Mouse (Mus musculus) CH12.LX (cell line): ENCODE results near the gene Bmp6. TPM values are rescaled to one million over a fixed set of nuclear protein-coding genes. Genes with fewer than 3 reads are reported as not detected.

Source experiments
- DNase-seq: peaks from one replicate; pipeline ENCODE4 v3.0.0-alpha.2; 2013; ENCODE audit errors: extremely low read depth
- H3K27ac ChIP-seq: 2 replicates; pipeline ENCODE4 v1.5.1; 2012; ENCODE audit warnings: low read depth, mild to moderate bottlenecking, control low read depth, moderate library complexity; ENCODE audit not compliant: insufficient read depth
- H3K27me3 ChIP-seq: replicated peaks from 2 replicates; pipeline ENCODE3; 2012; ENCODE audit warnings: inconsistent platforms
- H3K36me3 ChIP-seq, 2 experiments: replicated peaks in 1 of 2; 2 replicates each; pipeline versions ENCODE3 to v1.6.1; 2012; ENCODE audit warnings: inconsistent platforms in 1 of 2, low read length in 1 of 2, mild to moderate bottlenecking in 1 of 2, mixed read lengths in 1 of 2, moderate library complexity in 1 of 2; ENCODE audit not compliant: control insufficient read depth in 1 of 2, insufficient read depth in 1 of 2
- H3K4me1 ChIP-seq, 2 experiments: 2 replicates each; pipeline ENCODE4 v1.6.1; 2012; ENCODE audit warnings: inconsistent platforms in 1 of 2, moderate library complexity in 1 of 2; ENCODE audit not compliant: insufficient read depth in 2 of 2, control insufficient read depth in 1 of 2
- H3K4me2 ChIP-seq: 2 replicates; pipeline ENCODE4 v1.6.1; 2012; ENCODE audit warnings: low read depth, mild to moderate bottlenecking, control low read depth; ENCODE audit not compliant: poor library complexity, insufficient read depth, severe bottlenecking
- H3K4me3 ChIP-seq, 3 experiments: fragments of 150-350 bp in 1 of 3; sonication (generic) in 1 of 3; replicated peaks in 1 of 3; 2 replicates each; pipeline versions ENCODE3 to v1.5.1; 2011 to 2012; ENCODE audit warnings: low read depth in 2 of 3, low read length in 2 of 3, mild to moderate bottlenecking in 2 of 3, moderate library complexity in 2 of 3, control low read depth in 1 of 3, improper control_type of control experiment in 1 of 3, inconsistent platforms in 1 of 3, mixed read lengths in 1 of 3; ENCODE audit not compliant: poor library complexity in 1 of 3
- H3K79me2 ChIP-seq: replicated peaks from 2 replicates; pipeline ENCODE4 v1.6.1; 2012; ENCODE audit warnings: mild to moderate bottlenecking, moderate library complexity; ENCODE audit not compliant: control insufficient read depth, poor library complexity, insufficient read depth, severe bottlenecking; ENCODE audit errors: extremely low read depth
- H3K9ac ChIP-seq: 2 replicates; pipeline ENCODE4 v1.6.1; 2012; ENCODE audit warnings: low read depth, mild to moderate bottlenecking, control low read depth, moderate library complexity; ENCODE audit not compliant: insufficient read depth
- H3K9me3 ChIP-seq: replicated peaks from 2 replicates; pipeline ENCODE3; 2012; ENCODE audit warnings: low read length, inconsistent platforms, mixed read lengths
- E2F4 ChIP-seq: IDR thresholded peaks from 2 replicates; pipeline ENCODE4 v1.6.1; 2011; ENCODE audit warnings: low read depth, low read length, improper control_type of control experiment; ENCODE audit not compliant: insufficient replicate concordance
- ELF1 ChIP-seq: IDR thresholded peaks from 2 replicates; pipeline ENCODE4 v1.6.1; 2014; ENCODE audit warnings: low read depth, mild to moderate bottlenecking, inconsistent platforms, low read length, improper control_type of control experiment
- EP300 ChIP-seq: IDR thresholded peaks from 2 replicates; pipeline ENCODE4 v1.6.1; 2011; ENCODE audit warnings: low read length, improper control_type of control experiment
- ETS1 ChIP-seq: conservative IDR thresholded peaks from 2 replicates; pipeline ENCODE4 v1.6.1; 2012; ENCODE audit warnings: low read depth, mild to moderate bottlenecking, inconsistent platforms, low read length, improper control_type of control experiment, moderate library complexity
- KAT2A ChIP-seq: IDR thresholded peaks from 2 replicates; pipeline ENCODE4 v1.6.1; 2012; ENCODE audit warnings: low read length, improper control_type of control experiment, inconsistent platforms; ENCODE audit not compliant: insufficient replicate concordance
- MAFK ChIP-seq: IDR thresholded peaks from 2 replicates; pipeline ENCODE4 v1.6.1; 2011; ENCODE audit warnings: low read length, improper control_type of control experiment; ENCODE audit not compliant: insufficient replicate concordance
- MAX ChIP-seq: IDR thresholded peaks from 2 replicates; pipeline ENCODE4 v1.6.1; 2011; ENCODE audit warnings: low read length, improper control_type of control experiment
- MAZ ChIP-seq: IDR thresholded peaks from 2 replicates; pipeline ENCODE4 v1.6.1; 2012; ENCODE audit warnings: low read depth, mild to moderate bottlenecking, inconsistent platforms, low read length, improper control_type of control experiment, moderate library complexity
- MEF2A ChIP-seq: IDR thresholded peaks from 2 replicates; pipeline ENCODE4 v1.6.1; 2014; ENCODE audit warnings: low read depth, mild to moderate bottlenecking, inconsistent platforms, low read length, improper control_type of control experiment, borderline replicate concordance
- MYC ChIP-seq: IDR thresholded peaks from 2 replicates; pipeline ENCODE4 v1.6.1; 2011; ENCODE audit warnings: low read depth, mild to moderate bottlenecking, improper control_type of control experiment, low read length
- NELFE ChIP-seq: IDR thresholded peaks from 2 replicates; pipeline ENCODE4 v1.6.1; 2011; ENCODE audit warnings: low read depth, low read length, improper control_type of control experiment
- POLR2A ChIP-seq: IDR thresholded peaks from 2 replicates; pipeline ENCODE4 v1.6.1; 2011; ENCODE audit warnings: low read depth, mild to moderate bottlenecking, improper control_type of control experiment, low read length
- RAD21 ChIP-seq: IDR thresholded peaks from 2 replicates; pipeline ENCODE4 v1.6.1; 2011; ENCODE audit warnings: low read depth, mild to moderate bottlenecking, low read length, improper control_type of control experiment, moderate library complexity
- TCF12 ChIP-seq: IDR thresholded peaks from 2 replicates; pipeline ENCODE4 v1.6.1; 2014; ENCODE audit warnings: low read depth, mild to moderate bottlenecking, inconsistent platforms, low read length, improper control_type of control experiment
- USF1 ChIP-seq: IDR thresholded peaks from 2 replicates; pipeline ENCODE4 v1.6.1; 2014; ENCODE audit warnings: low read depth, mild to moderate bottlenecking, inconsistent platforms, low read length, improper control_type of control experiment
- USF2 ChIP-seq: conservative IDR thresholded peaks from 2 replicates; pipeline ENCODE4 v1.6.1; 2011; ENCODE audit warnings: low read depth, low read length, improper control_type of control experiment
- ZKSCAN1 ChIP-seq: IDR thresholded peaks from 2 replicates; pipeline ENCODE4 v1.6.1; 2012; ENCODE audit warnings: low read depth, inconsistent platforms, low read length, improper control_type of control experiment, borderline replicate concordance
- ZMIZ1 ChIP-seq: IDR thresholded peaks from 2 replicates; pipeline ENCODE4 v1.6.1; 2012; ENCODE audit warnings: low read depth, mild to moderate bottlenecking, inconsistent platforms, low read length, improper control_type of control experiment
- dilution Hi-C: fragments of 300-500 bp; cut with MboI; formaldehyde crosslinking; loops from 2 replicates; pipeline ENCODE4 v1.14.3; 2020; ENCODE audit warnings: low sequenced_read_pairs; ENCODE audit not compliant: extremely low pct_unique_long_range_greater_than_20kb, extremely low pct_ligation_motif_present
- in situ Hi-C: fragments of 300-500 bp; cut with MboI; formaldehyde crosslinking; loops from 3 replicates; pipeline ENCODE4 v1.14.3; 2019; ENCODE audit warnings: low sequenced_read_pairs, low pct_ligation_motif_present, low pct_unique_long_range_greater_than_20kb, mixed read lengths
- polyA plus RNA-seq: library from polyadenylated mRNA; unstranded; fragments of >175 nt; gene quantifications from 2 replicates; pipeline ENCODE4 v1.2.1, GENCODE M21; 2012; ENCODE audit warnings: low read depth; ENCODE audit not compliant: insufficient read length
- total RNA-seq, 2 experiments: library from RNA; depleted of rRNA; stranded (reverse); fragments of 300-350 nt in 1 of 2; fragments of >200 nt in 1 of 2; gene quantifications; 2 replicates each; pipeline ENCODE4 v1.2.3; 2012 to 2014

Gene Bmp6
- total and polyA plus RNA-seq, 3 experiments, result 0.16 to 3.5 (median 0.77) TPM

GRCm38 (mm10) chr13:38397007-38397545 is 52.2 kb downstream of the Bmp6 start:
- TF ChIP-seq MAX, result no peak
- no peak for TF ChIP-seq MAFK
- no peak for TF ChIP-seq MYC
- TF ChIP-seq TCF12, result no peak
- TF ChIP-seq USF2, result no peak
- TF ChIP-seq RAD21, result no peak
- TF ChIP-seq ZMIZ1, result no peak
- TF ChIP-seq MAZ, result no peak
- dilution Hi-C loops, result no loop called here
- DNase-seq, result no peak
- H3K27me3 ChIP-seq, result no peaks in the 10 kb centered on the region
- no peak overlapping the region for H3K4me2 ChIP-seq
- no peaks in the 10 kb centered on the region for H3K36me3 ChIP-seq
- H3K79me2 ChIP-seq, result no peaks in the 10 kb centered on the region
- H3K9ac ChIP-seq, result no peak overlapping the region
- H3K4me3 ChIP-seq, result no peak overlapping the region
- in situ Hi-C loops, result no loop called here
- H3K9me3 ChIP-seq, result no peaks in the 10 kb centered on the region
- no peaks in the 10 kb centered on the region; a peak in 1 of 4 replicates for H3K4me1 ChIP-seq
- H3K27ac ChIP-seq, result no peak overlapping the region

GRCm38 (mm10) chr13:38398658-38399057 is 53.8 kb downstream of the Bmp6 start:
- no peaks in the 10 kb centered on the region for H3K9me3 ChIP-seq
- no peak for TF ChIP-seq USF2
- TF ChIP-seq POLR2A, result no peak
- no peak for TF ChIP-seq ZKSCAN1
- no peak for TF ChIP-seq MAZ
- no peak for TF ChIP-seq E2F4
- TF ChIP-seq ELF1, result no peak
- TF ChIP-seq MEF2A, result no peak
- TF ChIP-seq KAT2A, result no peak
- TF ChIP-seq USF1, result no peak
- TF ChIP-seq NELFE, result no peak
- TF ChIP-seq ETS1, result no peak
- no peak for TF ChIP-seq EP300
- no peak for TF ChIP-seq RAD21
- dilution Hi-C loops (no loop called here), in situ Hi-C loops (no loop called here)
- no peak overlapping the region for H3K9ac ChIP-seq
- H3K4me1 ChIP-seq, result no peaks in the 10 kb centered on the region; a peak in 1 of 4 replicates
- H3K4me3 ChIP-seq, result no peak overlapping the region
- H3K27ac ChIP-seq, result no peak overlapping the region
- no peaks in the 10 kb centered on the region for H3K27me3 ChIP-seq
- DNase-seq, result no peak
- H3K4me2 ChIP-seq, result no peak overlapping the region
- H3K79me2 ChIP-seq, result no peaks in the 10 kb centered on the region
- H3K36me3 ChIP-seq, result no peaks in the 10 kb centered on the region
